Mouse (Mus musculus) heart, adult 18-20 months (tissue): Measurements from ENCODE around the gene Gm5483. TPM values are rescaled to one million over a fixed set of nuclear protein-coding genes. Genes with fewer than 3 reads are reported as not detected.
"Not testable (repeated sequence)": the region's sequence is repeated elsewhere in the genome, so short reads cannot be mapped to it uniquely, and the experiment has no call there.

Source experiments
- DNase-seq, 2 experiments: peaks; one replicate each; pipeline ENCODE4 v3.0.0; 2021 to 2022; ENCODE audit warnings: mixed read lengths in 1 of 2
- long read RNA-seq, 2 experiments: library from polyadenylated mRNA; stranded (forward); transcript quantifications; one replicate each; pipeline ENCODE4 v2.0.0; 2021
- total RNA-seq, 2 experiments: library from RNA; stranded (reverse); gene quantifications; 2 replicates each; pipeline ENCODE4 v1.2.3; 2021

The Gm5483 gene
- not detected for total RNA-seq
- long read RNA-seq, experiment 1: 0 reads
- long read RNA-seq, experiment 2: 0 reads

- DNase-seq: not testable (repeated sequence)
Measured at GRCm38 (mm10) chr16:36183912-36184311, at the start of gene Gm5483. TSS of gene Gm5483 (plus strand) at chr16:36184212.

DNA sequence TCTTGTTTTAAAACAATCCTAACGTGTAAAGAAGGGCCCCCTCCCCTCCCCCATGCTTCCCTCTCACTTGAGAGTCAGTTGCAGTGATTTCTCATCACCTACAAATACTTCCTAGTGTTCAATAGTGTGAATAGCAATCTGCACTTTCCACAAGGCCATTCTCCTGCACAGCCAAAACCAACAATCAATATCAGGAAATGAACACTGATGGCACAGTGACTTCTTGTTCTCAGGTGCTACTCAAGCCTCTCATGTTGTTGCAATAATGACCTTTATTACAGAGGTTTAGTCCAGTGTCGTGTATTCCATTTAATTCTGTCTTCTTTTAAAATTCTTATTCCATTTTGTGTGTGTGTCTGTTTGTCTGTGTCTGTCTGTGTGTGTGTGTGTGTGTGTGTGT lies 45.8 kb upstream of the Gm5483 start:
- DNase-seq: no peak

DNA sequence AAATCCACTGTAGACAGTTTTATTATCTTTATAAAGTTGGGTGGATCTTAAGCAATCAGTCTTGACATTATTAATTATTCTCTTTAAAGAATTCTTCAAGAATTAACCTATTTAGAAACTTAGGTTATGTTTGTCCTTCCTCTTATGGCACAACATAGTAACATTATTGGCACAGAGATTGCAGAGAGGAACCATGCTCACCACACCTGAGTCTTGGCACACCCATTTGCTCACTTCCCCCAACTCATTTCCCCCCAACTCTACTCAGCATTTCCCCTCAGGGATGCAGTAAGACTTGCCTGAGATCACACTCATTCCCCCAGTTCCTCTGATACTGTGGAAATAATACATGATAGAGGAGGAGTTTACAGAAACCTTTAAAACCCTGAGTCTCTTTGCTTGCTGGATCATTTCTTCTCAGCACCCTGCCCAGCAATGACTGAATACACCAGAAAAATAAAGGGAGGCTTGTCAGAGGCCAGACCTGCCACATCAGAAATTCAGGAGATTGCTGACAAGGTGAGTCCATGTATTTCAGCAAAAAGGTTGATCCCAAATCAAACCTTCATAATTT lies 27.5 kb upstream of the Gm5483 start, which contains the start of gene Stfa2l1:
TSS of gene Stfa2l1 (plus strand) at position 410 of the 574 bp plus-strand sequence.
- no peak for DNase-seq

DNA sequence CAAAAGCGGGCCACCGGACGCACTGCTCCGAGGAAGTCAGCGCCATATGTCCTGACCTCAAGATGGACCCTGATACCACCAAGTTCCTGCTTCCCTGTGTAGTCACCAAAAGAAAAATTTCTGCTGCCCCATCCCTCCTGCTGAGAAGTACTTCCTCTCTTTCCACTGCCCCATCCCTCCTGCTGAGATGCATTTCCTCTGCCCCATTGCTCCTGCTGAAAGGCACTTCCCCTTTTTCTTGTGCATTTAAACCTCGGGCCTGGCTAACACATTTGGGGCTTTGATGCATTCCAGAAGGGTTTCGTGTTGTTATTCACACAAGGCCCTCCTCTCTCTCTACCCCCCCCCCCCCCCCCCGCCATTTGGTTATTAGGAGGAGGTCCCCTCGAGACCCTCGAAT lies 16.2 kb upstream of the Gm5483 start:
- not testable (repeated sequence) for DNase-seq

DNA sequence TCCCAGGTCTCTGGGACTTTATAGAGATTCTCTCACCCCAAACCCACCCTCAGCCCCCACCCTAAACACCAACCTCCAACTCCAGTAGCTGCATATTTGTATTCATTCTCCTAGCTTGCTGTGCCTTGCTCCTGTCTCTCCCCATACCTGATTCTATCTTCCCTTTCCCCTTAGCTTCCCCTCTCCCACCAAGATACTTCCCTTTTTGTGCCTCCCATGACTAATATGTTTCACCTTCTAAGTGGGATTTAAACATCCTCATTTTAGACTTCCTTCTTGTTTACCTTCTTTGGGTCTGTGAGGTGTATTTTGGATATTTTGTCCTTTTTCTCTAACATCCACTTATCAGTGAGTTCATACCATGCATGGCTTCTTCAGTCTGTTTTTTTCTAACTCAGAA lies 7.9 kb upstream of the Gm5483 start:
- no peak for DNase-seq

DNA sequence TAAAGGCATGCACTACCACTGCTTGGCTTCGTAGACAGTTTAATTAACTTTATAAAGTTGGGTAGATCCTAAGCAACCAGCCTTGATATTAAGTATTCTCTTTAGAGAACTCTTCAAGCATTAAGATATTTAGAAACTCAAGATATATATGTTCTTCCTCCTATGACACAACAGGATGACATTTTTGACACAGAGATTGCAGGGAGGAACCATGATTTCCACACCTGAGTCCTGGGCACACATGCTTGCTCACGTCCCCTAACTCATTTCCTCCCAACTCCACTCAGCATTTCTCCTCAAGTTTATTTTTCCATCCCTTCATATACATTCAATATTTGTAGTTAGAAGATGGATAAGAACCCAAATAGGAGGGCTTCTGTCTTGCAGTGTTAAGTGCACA lies 4.1 kb upstream of the Gm5483 start:
- no peak for DNase-seq

DNA sequence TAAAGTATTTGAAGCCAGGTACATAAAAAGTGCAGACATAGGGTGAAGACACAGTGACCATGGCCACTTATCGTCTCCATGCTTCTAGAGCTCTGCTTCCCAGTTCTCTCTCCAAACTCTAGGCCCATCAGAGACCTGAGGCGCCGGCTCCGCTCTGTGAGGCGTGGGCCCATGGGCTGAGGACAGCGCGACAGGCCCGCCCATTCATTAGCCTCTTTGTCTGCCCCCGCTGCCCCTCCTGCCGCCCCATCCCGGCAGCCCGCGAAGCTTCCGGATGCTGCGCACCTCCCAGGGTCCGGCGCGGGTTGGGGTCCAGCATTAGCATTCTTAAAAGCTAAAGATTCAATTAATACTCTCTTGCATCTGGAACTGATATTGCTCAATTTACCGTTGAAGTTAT lies 15.2 kb downstream of the Gm5483 start:
- DNase-seq: no peak

DNA sequence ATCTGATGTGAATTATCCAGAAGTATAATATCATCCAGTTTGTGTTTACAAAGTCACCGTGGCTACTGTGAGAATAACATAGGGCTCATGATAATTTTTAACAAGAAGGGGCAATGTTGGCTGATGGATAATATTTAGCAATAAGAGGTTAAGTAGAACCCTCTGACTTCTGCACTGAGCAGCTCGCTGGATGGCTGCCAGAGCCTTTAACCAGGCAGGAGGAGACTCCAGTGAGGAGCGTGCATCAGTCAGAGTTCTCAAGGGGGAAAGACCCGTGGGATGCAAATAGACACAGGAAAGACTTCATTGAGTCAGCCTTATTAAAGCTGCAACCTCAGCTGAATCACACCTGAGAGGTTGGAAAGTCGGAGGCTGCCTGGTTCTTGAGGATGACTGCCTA lies 19.8 kb downstream of the Gm5483 start:
- no peak for DNase-seq

DNA sequence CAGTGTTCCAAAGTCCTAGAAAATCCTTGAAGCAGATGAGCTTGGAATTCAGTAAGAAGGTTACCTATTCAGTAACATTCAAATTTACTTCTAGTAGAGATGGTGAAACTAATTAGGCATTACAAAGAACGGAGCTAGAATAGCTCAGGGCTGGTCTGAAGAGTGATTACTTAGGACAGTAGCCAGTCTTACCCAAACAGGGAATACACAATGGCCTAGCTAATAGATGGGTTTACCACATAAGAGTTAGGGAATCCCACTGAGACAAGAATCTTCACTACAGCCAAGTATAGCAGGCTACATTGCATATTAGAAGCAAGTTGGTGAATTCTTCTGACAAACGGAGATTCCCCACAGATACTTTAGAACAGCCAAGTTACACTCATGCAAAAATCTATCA lies 21.7 kb downstream of the Gm5483 start:
- not testable (repeated sequence) for DNase-seq

GRCm38 (mm10) chr16:36209967-36210453 lies 26.0 kb downstream of the Gm5483 start, which contains the start of gene Gm5416:
TSS of gene Gm5416 (plus strand) at chr16:36210403.
- no peak for DNase-seq

- not testable (repeated sequence) for DNase-seq
Measured at GRCm38 (mm10) chr16:36221168-36221567, 37.2 kb downstream of the Gm5483 start, which contains the start of gene 2010005H15Rik. TSS of gene 2010005H15Rik (plus strand) at chr16:36221468.

Other genes starting within 250 kb of the Gm5483 start
- 10 to 100 TPM in 1 of 2 experiments, 1 to 10 TPM in 1; 9.5 to 10.2 TPM for gene Parp9, start 245.7 kb upstream of the Gm5483 start, total RNA-seq
- 10 to 100 TPM; 10.9 to 11.3 TPM for gene Dtx3l, start 245.1 kb upstream of the Gm5483 start, total RNA-seq
- 100 to 1,000 TPM; 121 to 132 TPM for gene Kpna1, start 205.5 kb upstream of the Gm5483 start, total RNA-seq
- 1 to 10 TPM; 2.6 to 3.0 TPM for gene Wdr5b, start 143.0 kb upstream of the Gm5483 start, total RNA-seq
- gene Fam162a, start 112.6 kb upstream of the Gm5483 start, total RNA-seq: 100 to 1,000 TPM; 252 to 253 TPM
- gene Ccdc58, start 112.5 kb upstream of the Gm5483 start, total RNA-seq: 10 to 100 TPM; 30.3 to 36.8 TPM
- gene Csta1, start 53.0 kb upstream of the Gm5483 start, total RNA-seq: not detected
- gene Stfa2l1, start 27.4 kb upstream of the Gm5483 start, total RNA-seq: not detected
- gene Gm5416, start 26.2 kb downstream of the Gm5483 start, total RNA-seq: not detected
- gene 2010005H15Rik, start 37.3 kb downstream of the Gm5483 start, total RNA-seq: not detected
- not detected for gene Stfa1, start 92.7 kb downstream of the Gm5483 start, total RNA-seq
- not detected for gene BC117090, start 150.1 kb downstream of the Gm5483 start, total RNA-seq
- gene BC100530, start 183.5 kb downstream of the Gm5483 start, total RNA-seq: not detected
- not detected for gene Stfa2, start 224.2 kb downstream of the Gm5483 start, total RNA-seq